Mouse (Mus musculus) brain, embryonic 14.5 days (tissue): ENCODE results near the gene Slmap. TPM values are rescaled to one million over a fixed set of nuclear protein-coding genes. Genes with fewer than 3 reads are reported as not detected.
"Not testable (repeated sequence)": the region's sequence is repeated elsewhere in the genome, so short reads cannot be mapped to it uniquely, and the experiment has no call there.

ENCODE experiments used
- DNase-seq: peaks from one replicate; pipeline ENCODE4 v3.0.0-alpha.2; 2011; ENCODE audit warnings: low read depth
- CTCF ChIP-seq: fragments of 200-500 bp; IDR thresholded peaks from 2 replicates; pipeline ENCODE4 v1.5.1; 2012; ENCODE audit warnings: inconsistent platforms, mild to moderate bottlenecking, moderate library complexity, borderline replicate concordance; ENCODE audit not compliant: insufficient read depth, insufficient read length; ENCODE audit errors: extremely low read depth
- POLR2A ChIP-seq: fragments of 200-500 bp; IDR thresholded peaks from 2 replicates; pipeline ENCODE4 v1.6.1; 2012; ENCODE audit warnings: mild to moderate bottlenecking, inconsistent platforms, borderline replicate concordance; ENCODE audit not compliant: poor library complexity, insufficient read depth, insufficient read length, severe bottlenecking; ENCODE audit errors: extremely low read depth
- polyA plus RNA-seq: library from polyadenylated mRNA; depleted of rRNA; stranded (reverse); fragments of >200 nt; gene quantifications from 2 replicates; pipeline ENCODE4 v1.2.3, GENCODE M21; 2012; rRNA removed

Slmap gene
- 20.5 and 24.5 TPM in 2 replicates for polyA plus RNA-seq

- peak; percentile 100 for DNase-seq
- no peak for TF ChIP-seq CTCF
- peak; percentile 54; the same call in 1 of the 2 replicates for TF ChIP-seq POLR2A
These were observed at the start of gene Slmap for GRCm38 (mm10) chr14:26534757-26535479. Gene Slmap (minus strand): TSS chr14:26534931.

- no peak for TF ChIP-seq POLR2A
- TF ChIP-seq CTCF: no peak
- no peak for DNase-seq
These were observed 48.9 kb upstream of the Slmap start for GRCm38 (mm10) chr14:26583645-26584044.

GRCm38 (mm10) chr14:26579346-26580343 lies 44.9 kb upstream of the Slmap start:
- no peak for TF ChIP-seq CTCF
- TF ChIP-seq POLR2A: peak; percentile 100
- peak; percentile 96 for DNase-seq

DNA sequence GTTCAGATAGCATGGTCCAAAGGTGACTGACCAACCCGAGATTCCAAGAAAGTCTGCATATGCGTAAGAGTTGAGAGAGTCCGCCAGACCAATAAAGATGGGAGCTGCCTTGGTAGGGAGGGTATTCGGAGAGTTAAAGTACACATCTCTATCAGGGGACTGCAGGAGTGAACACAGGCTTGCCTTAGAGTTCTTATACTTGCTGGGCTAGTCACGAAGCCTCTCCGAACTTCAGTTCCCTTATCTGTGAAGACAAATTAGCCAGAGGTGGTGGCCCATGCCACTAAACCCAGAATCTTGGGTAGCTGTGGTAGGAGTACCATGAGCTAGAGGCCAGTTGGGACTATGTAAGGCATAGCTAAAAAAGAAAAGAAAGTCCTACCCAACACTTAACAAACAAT lies 44.1 kb upstream of the Slmap start:
- no peak for TF ChIP-seq CTCF
- TF ChIP-seq POLR2A: no peak
- DNase-seq: no peak

DNA sequence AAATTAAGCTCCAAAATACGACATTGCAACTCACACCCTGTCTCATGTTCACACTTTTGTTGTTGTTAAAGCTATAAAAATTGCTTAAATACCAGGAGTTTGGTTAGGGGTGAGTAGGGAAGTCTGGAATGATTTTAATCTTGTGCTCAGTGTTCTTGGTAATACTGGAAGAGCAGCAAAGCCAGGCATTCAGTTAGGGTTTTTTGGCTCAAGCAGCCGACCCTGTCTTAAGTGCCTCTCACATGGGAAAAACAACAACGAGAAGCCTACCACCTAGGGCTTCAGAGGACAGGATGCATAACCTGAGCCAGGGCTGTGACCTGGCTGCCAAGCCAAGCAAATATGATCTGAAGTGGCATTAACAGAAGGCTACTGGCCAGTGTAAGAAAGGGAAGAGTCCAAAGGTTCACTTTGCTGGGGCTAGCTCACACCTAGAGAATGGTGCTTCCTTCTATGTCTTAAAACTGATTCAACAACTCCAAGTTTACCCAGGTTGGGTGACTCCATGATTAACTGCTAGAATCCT lies 41.6 kb upstream of the Slmap start:
- no peak for DNase-seq
- TF ChIP-seq POLR2A: no peak
- no peak for TF ChIP-seq CTCF

DNA sequence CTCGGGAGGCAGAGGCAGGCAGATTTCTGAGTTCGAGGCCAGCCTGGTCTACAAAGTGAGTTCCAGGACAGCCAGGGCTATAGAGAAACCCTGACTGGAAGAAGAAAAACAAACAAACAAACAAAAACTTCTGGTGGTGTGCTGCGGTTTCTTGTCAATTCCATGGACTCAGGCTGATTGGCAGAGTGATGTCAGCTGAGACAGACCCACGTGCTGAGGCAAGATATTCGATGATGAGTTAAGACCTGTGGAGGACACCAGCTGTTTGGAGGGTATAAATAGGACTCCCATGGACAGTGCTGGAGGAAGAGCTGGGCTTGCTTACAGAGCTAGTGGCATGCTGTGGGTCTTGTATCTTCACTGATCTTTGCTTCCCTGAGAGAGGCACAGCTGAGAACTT lies 38.8 kb upstream of the Slmap start, which contains the start of gene Dennd6a:
Dennd6a (plus strand) TSS at position 301 of the 400 bp plus-strand sequence.
- not testable (repeated sequence) for DNase-seq

DNA sequence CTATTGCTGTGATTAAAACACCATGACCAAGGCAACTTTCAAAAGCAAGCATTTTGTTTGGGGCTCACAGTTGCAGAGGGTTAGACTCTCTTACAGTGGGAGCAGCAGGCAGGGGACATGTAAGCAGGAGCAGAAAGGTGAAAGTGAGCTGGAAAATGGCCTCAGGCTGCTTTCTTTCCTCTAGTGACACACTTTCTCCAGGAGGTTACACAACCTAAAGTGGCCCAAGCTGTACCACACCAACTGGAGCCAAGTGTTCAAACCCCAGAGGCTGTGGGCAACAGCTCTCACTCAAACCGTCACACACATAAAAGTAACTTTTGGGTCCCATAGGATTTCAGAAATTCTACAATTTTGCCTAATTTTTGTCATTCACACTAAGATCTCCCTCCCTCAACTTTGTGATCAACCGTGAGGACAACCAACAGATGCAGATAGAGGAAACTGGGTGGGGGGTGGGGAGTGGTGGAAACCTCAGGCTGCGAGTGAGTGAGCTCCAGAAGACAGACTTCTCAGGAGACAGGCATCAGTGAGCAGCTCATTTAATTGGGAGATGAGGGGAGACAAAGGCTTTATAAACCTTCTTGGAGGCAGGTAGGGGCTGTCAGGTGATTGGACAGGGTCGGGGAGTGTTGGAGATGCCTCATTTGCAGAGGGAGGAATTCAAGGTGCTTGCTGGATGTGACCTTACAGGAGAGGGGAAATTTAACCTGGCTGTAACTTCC lies 37.4 kb upstream of the Slmap start:
- TF ChIP-seq CTCF: no peak
- TF ChIP-seq POLR2A: no peak
- DNase-seq: no peak

GRCm38 (mm10) chr14:26569880-26570279 lies 35.1 kb upstream of the Slmap start:
- no peak for TF ChIP-seq CTCF
- TF ChIP-seq POLR2A: no peak
- DNase-seq: peak; percentile 1

DNA sequence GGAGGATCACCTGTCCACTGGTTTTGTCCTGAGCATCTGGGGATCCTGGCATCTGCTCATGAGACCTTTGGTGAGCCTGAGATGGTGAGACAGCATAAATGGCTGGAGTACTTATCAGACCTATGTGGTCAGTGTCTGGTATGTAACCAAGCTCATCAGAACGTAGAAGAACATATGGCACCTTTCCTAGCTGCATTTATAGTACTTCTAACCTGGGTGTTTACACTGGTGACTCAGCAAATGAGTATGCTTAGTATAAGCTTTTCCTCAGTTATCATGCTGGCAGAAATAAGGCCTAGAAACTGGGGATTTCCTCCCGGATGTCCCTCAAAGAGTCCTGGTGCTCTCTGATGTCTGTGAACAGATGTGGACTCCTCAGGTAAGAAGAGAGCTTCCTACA lies 27.5 kb upstream of the Slmap start:
- DNase-seq: no peak
- TF ChIP-seq POLR2A: no peak
- TF ChIP-seq CTCF: no peak

DNA sequence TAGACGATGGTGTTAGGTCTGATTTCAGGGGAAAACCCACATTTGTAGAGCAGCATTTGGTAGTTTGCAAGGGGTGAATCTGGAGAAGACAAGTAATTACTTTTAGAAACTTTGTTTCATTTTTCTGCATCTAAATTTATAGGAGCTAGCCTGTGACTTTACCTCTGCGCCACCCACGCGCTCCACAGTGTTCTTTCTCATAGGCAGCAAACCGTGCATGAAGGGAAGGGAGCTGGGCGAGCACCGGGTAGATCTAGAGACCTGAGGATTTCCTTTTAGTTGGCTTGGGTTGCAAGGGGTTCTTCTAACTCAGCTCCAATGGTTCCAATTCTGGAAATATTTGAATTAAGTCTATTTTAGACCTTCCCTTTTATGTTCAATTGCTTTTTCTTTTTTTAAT lies 23.8 kb upstream of the Slmap start:
- TF ChIP-seq POLR2A (no peak), CTCF (no peak)

DNA sequence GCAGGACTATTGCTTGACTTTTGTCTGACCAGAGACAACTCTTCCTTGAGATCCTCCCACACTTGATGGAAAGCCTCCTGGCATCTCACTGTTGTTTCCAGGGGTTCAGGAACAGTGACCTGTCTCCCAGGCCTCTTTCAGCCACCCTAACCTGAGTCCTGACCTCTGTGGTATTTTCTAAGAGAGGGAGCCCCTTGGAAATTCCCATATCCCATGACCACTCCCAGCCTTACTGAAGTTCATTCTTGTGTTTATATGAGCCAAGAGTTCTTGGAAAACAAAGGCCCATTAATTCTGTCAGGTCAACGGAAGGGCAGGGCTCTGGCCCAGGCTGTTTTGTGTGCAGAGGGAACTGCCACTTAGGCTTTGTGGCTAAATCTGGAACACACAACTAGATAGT lies 22.9 kb upstream of the Slmap start:
- no peak for DNase-seq
- TF ChIP-seq POLR2A (no peak), CTCF (no peak)

More for the DNA sequence above, 23.8 kb upstream of the Slmap start:
- DNase-seq: no peak
